Mouse (Mus musculus) megakaryocyte, adult 5-6 weeks (primary cell): ENCODE results near the gene Ift172. TPM values are rescaled to one million over a fixed set of nuclear protein-coding genes. Genes with fewer than 3 reads are reported as not detected.
"Not testable (repeated sequence)": the region's sequence is repeated elsewhere in the genome, so short reads cannot be mapped to it uniquely, and the experiment has no call there.

Experiments used
- ATAC-seq: 2 replicates; pipeline ENCODE4 v1.8.0; 2016; ENCODE audit warnings: mild to moderate bottlenecking, inconsistent platforms; ENCODE audit not compliant: poor library complexity, severe bottlenecking
- total RNA-seq, 2 experiments: library from RNA; stranded (forward) in 1 of 2; stranded (reverse) in 1 of 2; fragments of 153-499, 151-499 nt in 1 of 2; fragments of 221-1000, 200-1000 nt in 1 of 2; gene quantifications; 2 replicates each; pipeline versions ENCODE4 v1.2.3 to v1.2.4; 2015 to 2017

Gene Ift172
- total RNA-seq, 2 experiments from 2014 or later = 13.6 to 14.2 TPM

DNA sequence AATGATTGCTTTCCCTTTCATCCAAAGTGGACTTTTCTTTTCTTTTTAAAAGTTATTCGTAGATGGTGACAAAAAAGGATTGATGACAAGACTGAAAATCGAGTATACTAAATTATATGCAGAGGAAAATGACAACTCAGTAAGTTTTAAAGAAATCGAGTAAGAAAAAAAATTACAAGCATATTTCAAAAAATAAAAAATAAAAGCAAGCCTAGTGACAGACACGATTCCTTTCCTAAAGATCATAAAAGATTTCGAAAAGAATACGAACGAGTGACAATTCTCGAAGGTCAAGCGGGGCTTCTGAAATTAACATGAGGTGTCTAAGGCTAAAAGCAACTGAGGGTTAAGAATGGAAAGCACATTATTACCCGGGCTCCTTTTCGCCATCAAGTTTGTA, 71.4 kb downstream of the Ift172 start:
- no peak for ATAC-seq

DNA sequence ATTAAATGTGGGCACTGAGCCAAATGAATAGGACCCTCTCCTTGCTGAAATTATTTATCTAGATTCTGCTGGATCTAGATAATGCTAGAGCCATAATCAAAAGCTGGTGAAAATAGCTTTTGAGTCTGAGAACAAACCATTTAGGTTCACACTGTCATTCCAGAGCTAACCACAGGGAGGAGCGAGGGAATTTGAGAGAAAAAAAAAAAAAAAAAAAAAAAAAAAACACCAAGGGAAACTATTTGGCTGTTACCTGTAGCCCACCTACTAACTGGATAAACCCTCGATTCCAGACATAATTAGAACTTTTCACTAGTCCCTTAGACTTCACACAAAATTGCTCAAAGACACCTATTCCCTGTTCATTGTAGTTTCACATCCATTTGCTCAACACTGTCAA, 71.8 kb downstream of the Ift172 start:
- no peak for ATAC-seq

DNA sequence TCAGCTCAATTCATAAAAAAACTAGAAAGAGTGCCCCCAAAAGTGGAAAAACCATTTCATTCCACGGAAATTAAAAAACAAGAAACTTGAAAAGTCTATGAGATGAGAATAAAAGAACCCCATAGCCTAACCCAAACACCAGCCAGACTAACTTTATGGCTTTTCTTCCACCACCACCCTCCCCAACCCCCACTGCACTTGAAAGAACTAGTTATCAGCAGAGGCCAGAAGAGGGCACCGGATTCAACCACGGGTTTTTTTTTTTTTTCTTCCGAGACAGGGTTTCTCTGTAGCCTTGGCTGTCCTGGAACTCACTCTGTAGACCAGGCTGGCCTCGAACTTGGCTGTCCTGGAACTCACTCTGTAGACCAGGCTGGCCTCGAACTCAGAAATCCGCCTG, 72.6 kb downstream of the Ift172 start:
- ATAC-seq = no peak

DNA sequence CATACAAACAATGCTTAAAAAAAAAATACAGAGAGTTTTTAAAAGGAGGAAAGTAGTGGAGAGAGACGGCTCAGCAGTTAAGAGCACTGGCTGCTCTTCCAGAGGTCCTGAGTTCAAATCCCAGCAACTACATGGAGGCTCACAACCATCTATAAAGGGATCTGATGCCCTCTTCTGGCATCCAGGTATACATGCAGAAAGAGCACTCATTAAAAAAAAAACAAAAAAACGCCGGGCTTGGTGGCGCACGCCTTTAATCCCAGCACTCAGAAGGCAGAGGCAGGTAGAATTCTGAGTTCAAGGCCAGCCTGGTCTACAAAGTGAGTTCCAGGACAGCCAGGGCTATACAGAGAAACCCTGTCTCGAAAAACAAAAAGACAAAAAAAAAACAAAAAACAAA, 74.4 kb downstream of the Ift172 start:
- ATAC-seq = not testable (repeated sequence)

DNA sequence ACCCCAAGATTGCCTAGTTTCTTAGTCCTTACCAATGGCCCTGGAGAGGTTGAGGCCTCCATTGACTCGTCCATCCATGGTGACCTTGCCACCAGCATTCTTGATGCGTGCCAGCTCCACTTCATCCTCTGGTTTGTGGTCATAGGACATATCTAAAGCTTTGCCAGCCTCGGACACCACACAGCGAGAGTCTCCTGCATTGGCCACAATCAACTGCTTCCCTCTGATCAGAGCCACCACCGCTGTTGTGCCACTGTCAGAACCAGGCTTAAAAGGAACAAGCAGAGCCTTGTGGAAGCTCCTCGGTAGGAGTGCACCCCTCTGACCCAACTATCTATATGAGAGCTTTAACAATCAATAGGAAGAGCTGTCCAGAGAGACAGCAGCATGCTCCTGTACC, 86.5 kb downstream of the Ift172 start:
- no peak for ATAC-seq

DNA sequence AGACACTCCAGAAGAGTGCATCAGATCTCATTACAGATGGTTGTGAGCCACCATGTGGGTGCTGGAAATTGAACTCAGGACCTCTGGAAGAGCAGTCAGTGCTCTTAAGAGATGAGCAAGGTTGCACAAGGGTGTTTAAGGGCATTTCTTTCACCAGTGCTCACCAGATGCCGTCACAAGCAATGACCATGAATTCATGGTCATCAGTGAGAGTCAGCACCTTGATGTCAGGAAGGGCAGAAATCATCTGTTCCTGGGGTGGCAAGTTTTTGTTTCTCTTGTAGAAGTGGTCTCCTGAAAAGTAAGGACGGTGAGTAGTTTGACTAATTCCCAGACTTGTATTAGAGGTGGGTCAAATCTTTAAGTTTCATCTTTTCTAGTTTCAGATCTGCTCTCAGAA, 87.0 kb downstream of the Ift172 start:
- ATAC-seq = no peak

Other genes with a start within 250 kb of the Ift172 start
- gene Atraid, start 242.8 kb downstream of the Ift172 start, total RNA-seq (2015) = 113 and 132 TPM in 2 replicates
- gene Atraid, start 242.8 kb downstream of the Ift172 start, total RNA-seq (2017) = 88.5 and 103 TPM in 2 replicates
- gene Slc5a6, start 242.2 kb downstream of the Ift172 start, total RNA-seq (2015) = 0.41 and 2.0 TPM in 2 replicates
- 1.3 and 1.4 TPM in 2 replicates for gene Slc5a6, start 242.2 kb downstream of the Ift172 start, total RNA-seq (2017)
- 5.1 and 9.4 TPM in 2 replicates for gene Cad, start 236.3 kb downstream of the Ift172 start, total RNA-seq (2015)
- 5.4 and 7.5 TPM in 2 replicates for gene Cad, start 236.3 kb downstream of the Ift172 start, total RNA-seq (2017)
- gene Dnajc5g, start 184.8 kb downstream of the Ift172 start, total RNA-seq (2015) = not detected in 2 replicates
- not detected in 2 replicates for gene Dnajc5g, start 184.8 kb downstream of the Ift172 start, total RNA-seq (2017)
- not detected in 2 replicates for gene Slc30a3, start 182.9 kb downstream of the Ift172 start, total RNA-seq (2015)
- gene Slc30a3, start 182.9 kb downstream of the Ift172 start, total RNA-seq (2017) = not detected in 2 replicates
- not detected in 2 replicates for gene Trim54, start 174.4 kb downstream of the Ift172 start, total RNA-seq (2015)
- gene Trim54, start 174.4 kb downstream of the Ift172 start, total RNA-seq (2017) = not detected in 2 replicates
- gene Ucn, start 152.3 kb downstream of the Ift172 start, total RNA-seq (2015) = not detected in 2 replicates
- not detected in 2 replicates for gene Ucn, start 152.3 kb downstream of the Ift172 start, total RNA-seq (2017)
- gene Mpv17, start 136.9 kb downstream of the Ift172 start, total RNA-seq (2015) = 30.3 and 40.5 TPM in 2 replicates
- gene Mpv17, start 136.9 kb downstream of the Ift172 start, total RNA-seq (2017) = 26.1 and 27.0 TPM in 2 replicates
- 0.22 and 1.3 TPM in 2 replicates for gene Gm29609, start 111.2 kb downstream of the Ift172 start, total RNA-seq (2015)
- gene Gm29609, start 111.2 kb downstream of the Ift172 start, total RNA-seq (2017) = 0.29 TPM in 1 of 2 replicates, not detected in the other
- 58.8 and 63.2 TPM in 2 replicates for gene Gtf3c2, start 111.0 kb downstream of the Ift172 start, total RNA-seq (2015)
- gene Gtf3c2, start 111.0 kb downstream of the Ift172 start, total RNA-seq (2017) = 43.0 and 43.1 TPM in 2 replicates
- 52.3 and 65.5 TPM in 2 replicates for gene Snx17, start 97.9 kb downstream of the Ift172 start, total RNA-seq (2015)
- 33.4 and 45.2 TPM in 2 replicates for gene Snx17, start 97.9 kb downstream of the Ift172 start, total RNA-seq (2017)
- gene Eif2b4, start 97.7 kb downstream of the Ift172 start, total RNA-seq (2015) = 21.9 and 25.2 TPM in 2 replicates
- gene Eif2b4, start 97.7 kb downstream of the Ift172 start, total RNA-seq (2017) = 21.3 and 31.5 TPM in 2 replicates
- gene Zfp513, start 88.8 kb downstream of the Ift172 start, total RNA-seq (2015) = 8.9 and 10.1 TPM in 2 replicates
- gene Zfp513, start 88.8 kb downstream of the Ift172 start, total RNA-seq (2017) = 7.2 and 8.1 TPM in 2 replicates
- gene Ppm1g, start 70.4 kb downstream of the Ift172 start, total RNA-seq (2015) = 54.8 and 69.0 TPM in 2 replicates
- gene Ppm1g, start 70.4 kb downstream of the Ift172 start, total RNA-seq (2017) = 107 and 121 TPM in 2 replicates
- gene Nrbp1, start 50.3 kb downstream of the Ift172 start, total RNA-seq (2015) = 57.2 and 64.1 TPM in 2 replicates
- gene Nrbp1, start 50.3 kb downstream of the Ift172 start, total RNA-seq (2017) = 112 and 114 TPM in 2 replicates
- gene Gm9970, start 49.9 kb downstream of the Ift172 start, total RNA-seq (2015) = not detected in 2 replicates
- gene Gm9970, start 49.9 kb downstream of the Ift172 start, total RNA-seq (2017) = not detected in 2 replicates
- 5.1 and 5.4 TPM in 2 replicates for gene Krtcap3, start 39.4 kb downstream of the Ift172 start, total RNA-seq (2015)
- 3.6 and 6.7 TPM in 2 replicates for gene Krtcap3, start 39.4 kb downstream of the Ift172 start, total RNA-seq (2017)
- not detected in 2 replicates for gene Fndc4, start 5.0 kb upstream of the Ift172 start, total RNA-seq (2015)
- gene Fndc4, start 5.0 kb upstream of the Ift172 start, total RNA-seq (2017) = not detected in 2 replicates
- gene Gckr, start 6.3 kb upstream of the Ift172 start, total RNA-seq (2015) = not detected in 2 replicates
- not detected in 2 replicates for gene Gckr, start 6.3 kb upstream of the Ift172 start, total RNA-seq (2017)
- 11.0 and 18.1 TPM in 2 replicates for gene Zfp512, start 161.3 kb upstream of the Ift172 start, total RNA-seq (2015)
- 20.6 and 24.2 TPM in 2 replicates for gene Zfp512, start 161.3 kb upstream of the Ift172 start, total RNA-seq (2017)
- gene 4930548H24Rik, start 194.6 kb upstream of the Ift172 start, total RNA-seq (2015) = not detected in 2 replicates
- gene 4930548H24Rik, start 194.6 kb upstream of the Ift172 start, total RNA-seq (2017) = 0.12 and 0.44 TPM in 2 replicates
- 7.7 and 11.0 TPM in 2 replicates for gene Gpn1, start 203.6 kb upstream of the Ift172 start, total RNA-seq (2015)
- gene Gpn1, start 203.6 kb upstream of the Ift172 start, total RNA-seq (2017) = 9.6 and 14.9 TPM in 2 replicates
- gene Slc4a1ap, start 235.9 kb upstream of the Ift172 start, total RNA-seq (2015) = 41.3 and 50.5 TPM in 2 replicates
- 44.2 and 54.6 TPM in 2 replicates for gene Slc4a1ap, start 235.9 kb upstream of the Ift172 start, total RNA-seq (2017)
- 11.2 and 14.0 TPM in 2 replicates for gene Supt7l, start 236.7 kb upstream of the Ift172 start, total RNA-seq (2015)
- 14.1 and 18.5 TPM in 2 replicates for gene Supt7l, start 236.7 kb upstream of the Ift172 start, total RNA-seq (2017)